Mouse (Mus musculus): ENCODE data around the gene Olah.
"Not testable (repeated sequence)": the region's sequence is repeated elsewhere in the genome, so short reads cannot be mapped to it uniquely, and the experiment has no call there.

Olah gene

GRCm38 (mm10) chr2:3397110-3397509 lies at the start of gene Olah:
Gene Olah (minus strand): TSS chr2:3397210.
- DNase-seq (ENCODE audit: low spot score in 2 of 2) = not testable (repeated sequence)

DNA sequence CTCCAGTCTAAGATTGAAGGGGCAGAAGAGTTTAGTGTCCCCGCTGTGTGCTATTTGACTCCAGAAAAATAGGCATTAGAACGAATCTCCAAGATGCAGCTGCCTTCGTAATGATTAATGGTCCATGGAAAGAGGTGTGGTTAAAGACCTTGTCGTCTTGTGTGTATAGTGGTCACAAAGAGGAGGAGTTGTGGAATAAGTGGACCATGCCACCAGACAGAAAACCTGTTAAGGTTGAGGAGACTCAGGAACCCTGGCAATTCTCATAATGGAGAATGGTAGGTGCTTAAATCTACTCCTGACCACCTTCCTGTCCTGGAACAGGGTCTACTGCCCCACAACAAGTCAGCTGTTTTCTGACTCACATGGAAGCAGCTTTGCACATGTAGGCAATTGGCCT lies 49.0 kb upstream of the Olah start:
- no peak for DNase-seq (ENCODE audit: low spot score in 2 of 2)

GRCm38 (mm10) chr2:3444206-3444605 lies 47.2 kb upstream of the Olah start:
- DNase-seq (ENCODE audit: low spot score in 2 of 2) = no peak

DNA sequence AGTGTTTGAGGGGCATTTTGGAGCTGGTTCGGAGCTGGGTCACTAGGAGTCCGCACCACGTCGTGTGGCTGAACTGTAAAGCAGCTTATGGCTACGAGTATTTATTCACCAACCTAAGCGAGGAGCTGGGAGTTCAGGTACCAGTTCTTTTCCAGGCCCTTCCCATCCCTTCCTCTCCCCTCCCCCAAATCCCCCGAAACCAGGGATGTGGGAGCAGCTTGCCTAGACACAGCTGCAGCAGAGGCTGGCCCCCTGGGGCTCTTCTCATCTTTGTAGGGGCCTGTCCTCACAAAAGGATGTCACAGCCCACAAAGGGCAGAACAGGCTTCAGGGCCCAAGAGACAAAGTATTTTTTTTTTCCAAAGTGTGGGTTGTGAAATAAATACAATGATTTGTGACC lies 40.9 kb upstream of the Olah start:
- no peak for DNase-seq (ENCODE audit: low spot score in 2 of 2)

- no peak for DNase-seq (ENCODE audit: low spot score in 2 of 2)
Observed at GRCm38 (mm10) chr2:3435369-3436061, 38.5 kb upstream of the Olah start.

DNA sequence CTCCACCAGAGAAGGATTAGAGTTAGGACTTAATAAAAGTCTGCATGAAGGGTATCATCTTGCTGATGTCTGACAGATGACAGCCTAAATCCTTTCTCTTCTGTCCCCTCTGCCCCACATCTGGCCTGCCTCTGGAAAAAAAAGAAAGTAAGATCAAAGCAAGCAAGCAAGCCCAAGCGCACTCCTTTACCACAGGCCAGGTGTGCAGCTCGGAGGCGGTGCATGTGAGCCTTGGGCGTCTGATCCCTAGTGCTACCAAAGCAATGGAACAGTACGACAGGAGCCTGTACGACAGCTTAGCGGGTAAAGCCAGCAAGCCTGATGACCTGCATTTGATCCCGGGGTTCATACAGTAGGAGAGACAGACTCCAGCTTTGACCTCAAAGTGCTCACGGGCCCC lies 33.9 kb upstream of the Olah start:
- no peak for DNase-seq (ENCODE audit: low spot score in 2 of 2)

DNA sequence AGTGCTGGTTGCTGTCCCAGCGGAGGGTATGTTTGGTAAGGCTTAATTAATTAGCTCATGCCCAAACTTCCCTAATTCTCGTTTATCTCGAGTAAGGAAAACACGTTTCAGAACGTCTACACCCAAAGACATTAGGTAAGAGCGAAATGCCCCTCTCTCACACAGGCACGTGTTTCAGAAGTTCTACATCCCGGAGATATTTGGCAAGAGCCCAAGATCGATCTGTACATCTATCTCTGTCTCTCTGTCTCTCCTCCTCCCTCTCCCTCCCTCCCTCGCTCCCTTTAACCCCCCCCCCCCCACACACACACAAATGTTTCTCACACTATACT lies 27.5 kb upstream of the Olah start:
- DNase-seq (ENCODE audit: low spot score in 2 of 2) = no peak

GRCm38 (mm10) chr2:3423841-3424578 lies 27.0 kb upstream of the Olah start, which contains the start of gene Dclre1c:
Gene Dclre1c (plus strand): TSS chr2:3424131.
- peak; percentile 86 to 88 for DNase-seq (ENCODE audit: low spot score in 2 of 2)

GRCm38 (mm10) chr2:3422548-3422947 lies 25.5 kb upstream of the Olah start, which contains the start of gene Meig1:
Gene Meig1 (minus strand): TSS chr2:3422648.
- no peak for DNase-seq (ENCODE audit: low spot score in 2 of 2)

DNA sequence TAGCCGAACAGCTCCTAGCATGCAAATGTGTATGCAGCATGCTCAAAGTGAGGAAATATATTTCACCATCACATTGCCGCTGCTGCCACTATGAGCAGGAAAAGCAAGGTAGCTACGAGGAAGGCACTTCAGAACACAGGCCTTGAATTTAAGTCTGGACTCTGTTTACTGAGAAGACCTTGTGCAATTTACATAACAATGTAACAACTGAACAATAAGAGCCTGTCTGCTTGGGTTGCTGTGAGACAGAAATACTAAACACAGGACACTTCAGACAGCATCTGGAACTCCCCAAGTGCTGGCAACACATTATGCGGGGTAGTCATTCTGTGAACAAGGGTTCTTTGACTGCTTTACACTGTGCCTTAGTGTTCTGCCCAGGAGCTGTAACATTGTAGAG lies 23.1 kb upstream of the Olah start:
- no peak for DNase-seq (ENCODE audit: low spot score in 2 of 2)

DNA sequence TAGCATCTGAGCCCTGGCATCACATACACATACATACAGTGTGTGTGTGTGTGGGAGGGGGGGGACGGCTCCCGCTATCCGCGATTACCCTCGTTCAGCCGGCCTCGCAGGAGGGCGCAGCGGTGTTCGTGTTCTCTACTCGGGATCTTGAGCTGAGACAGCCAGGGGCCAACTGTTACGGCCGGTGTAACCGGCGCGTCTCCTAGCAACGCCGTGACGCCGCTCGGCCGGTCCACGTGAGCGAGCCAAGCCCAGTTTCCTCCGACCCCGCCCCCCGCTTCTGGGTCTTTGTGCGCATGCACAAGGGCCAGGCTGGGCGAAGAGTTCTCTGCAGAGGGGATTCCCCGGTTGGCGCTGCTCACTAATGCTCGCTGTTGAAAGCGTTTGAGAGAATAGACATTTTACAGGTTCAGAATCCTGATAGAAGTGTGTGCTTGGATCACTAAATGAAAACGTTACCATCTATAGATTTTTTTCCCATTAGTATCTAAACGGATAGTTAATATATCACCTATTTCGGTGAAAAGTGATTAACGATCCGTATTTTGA lies 21.9 kb upstream of the Olah start:
- peak; percentile 89 to 94 for DNase-seq (ENCODE audit: low spot score in 2 of 2)

- no peak for DNase-seq (ENCODE audit: low spot score in 2 of 2)
Observed at GRCm38 (mm10) chr2:3415676-3416075, 18.7 kb upstream of the Olah start.

DNA sequence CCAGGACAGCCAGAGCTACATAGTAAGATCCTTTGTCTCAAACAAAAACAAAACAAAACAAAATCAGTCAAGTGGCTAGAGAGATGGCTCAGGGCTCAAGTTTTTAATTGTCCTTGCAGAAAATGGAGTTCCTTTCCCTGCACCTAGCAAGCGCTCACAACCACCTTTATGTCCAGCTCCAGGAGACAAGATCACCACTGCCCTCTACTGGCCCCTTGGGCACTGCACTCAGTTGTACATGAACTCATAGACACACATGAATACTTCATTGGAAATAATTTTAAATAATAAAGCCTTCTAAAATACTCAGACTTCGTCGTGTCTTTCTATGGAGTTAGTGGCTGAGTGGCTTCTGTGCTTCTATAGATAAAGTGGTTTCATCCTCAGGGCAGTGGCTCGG lies 17.2 kb upstream of the Olah start:
- peak; percentile 42 to 64 for DNase-seq (ENCODE audit: low spot score in 2 of 2)

GRCm38 (mm10) chr2:3407756-3408155 lies 10.7 kb upstream of the Olah start:
- DNase-seq (ENCODE audit: low spot score in 2 of 2) = no peak

DNA sequence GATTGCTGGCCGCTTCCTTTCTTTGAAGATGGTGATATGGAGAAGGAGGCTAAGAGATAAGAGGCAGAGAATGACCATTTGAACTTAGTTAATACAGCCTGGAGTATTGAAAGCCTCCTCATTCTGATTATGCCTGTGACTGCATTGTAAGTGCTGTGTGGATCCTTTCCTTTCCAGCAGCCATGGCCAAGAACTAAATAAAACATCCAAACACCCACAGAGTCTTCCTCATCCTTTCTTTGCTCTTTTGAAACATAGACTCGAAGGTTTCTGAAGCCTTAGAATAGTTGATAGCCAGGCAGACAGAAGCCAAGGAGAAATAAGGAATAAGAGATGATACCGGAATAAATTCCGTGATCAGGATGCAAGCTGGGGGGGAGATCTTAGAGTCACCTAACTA lies 9.0 kb upstream of the Olah start:
- no peak for DNase-seq (ENCODE audit: low spot score in 2 of 2)

DNA sequence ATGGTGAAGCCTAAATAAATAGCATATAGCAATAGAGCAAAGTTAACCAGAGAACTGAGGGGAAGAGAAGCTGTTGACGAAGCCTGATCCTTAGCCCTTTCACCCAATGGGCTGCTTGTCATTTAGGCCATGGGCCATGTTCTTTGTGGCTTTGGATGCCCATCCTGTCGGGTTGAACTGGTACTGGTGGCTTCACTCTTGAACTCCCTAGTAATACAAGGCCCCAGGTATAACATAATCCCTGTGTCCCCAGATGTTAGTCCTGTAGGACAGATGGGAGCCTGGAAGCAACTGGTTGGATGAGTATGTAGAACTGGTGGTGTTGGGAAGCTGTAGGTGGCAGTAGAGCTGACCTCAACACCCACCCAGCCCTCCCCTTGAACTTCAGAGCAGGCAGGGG lies 5.1 kb downstream of the Olah start:
- DNase-seq (ENCODE audit: low spot score in 2 of 2) = no peak

GRCm38 (mm10) chr2:3387105-3387860 lies 9.7 kb downstream of the Olah start:
- no peak for DNase-seq (ENCODE audit: low spot score in 2 of 2)

- no peak for DNase-seq (ENCODE audit: low spot score in 2 of 2)
Observed at GRCm38 (mm10) chr2:3365127-3365526, 31.9 kb downstream of the Olah start.

DNA sequence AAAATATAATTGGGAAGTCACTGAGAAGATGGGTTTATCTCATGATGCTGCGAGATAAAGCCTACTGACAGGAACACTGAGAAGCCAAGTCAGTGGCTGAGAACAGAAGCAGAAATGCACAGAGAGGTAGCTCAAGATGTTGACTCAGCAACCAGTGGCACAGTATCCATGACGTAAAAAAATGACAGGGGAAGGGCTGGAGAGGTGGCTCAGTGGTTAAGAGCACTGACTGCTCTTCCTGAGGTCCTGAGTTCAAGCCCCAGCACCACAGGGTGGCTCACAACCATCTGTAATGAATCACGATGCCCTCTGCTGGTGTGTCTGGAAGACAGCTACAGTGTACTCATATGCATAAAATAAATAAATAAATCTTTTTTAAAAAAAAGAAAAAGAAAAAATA lies 35.9 kb downstream of the Olah start:
- no peak for DNase-seq (ENCODE audit: low spot score in 2 of 2)

DNA sequence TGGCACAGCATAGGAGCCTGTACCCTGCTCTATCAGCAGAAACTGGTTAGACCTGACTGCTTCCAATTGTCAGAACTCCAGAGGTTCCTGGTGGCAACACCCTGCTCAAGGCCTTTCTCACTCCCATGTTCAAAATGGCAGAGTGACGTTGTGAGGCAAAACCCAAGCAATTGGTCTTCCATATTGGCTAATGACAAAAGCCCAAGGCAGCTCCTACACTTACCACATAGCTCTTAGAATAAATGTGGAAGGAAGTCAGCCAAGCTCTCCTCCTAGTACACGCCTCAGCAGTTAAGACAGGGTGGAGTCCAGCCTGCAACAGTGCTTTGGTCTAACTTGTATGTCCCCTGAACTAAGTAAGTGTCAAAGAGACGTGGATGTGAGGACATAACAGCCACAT lies 39.1 kb downstream of the Olah start:
- DNase-seq (ENCODE audit: low spot score in 2 of 2) = no peak

DNA sequence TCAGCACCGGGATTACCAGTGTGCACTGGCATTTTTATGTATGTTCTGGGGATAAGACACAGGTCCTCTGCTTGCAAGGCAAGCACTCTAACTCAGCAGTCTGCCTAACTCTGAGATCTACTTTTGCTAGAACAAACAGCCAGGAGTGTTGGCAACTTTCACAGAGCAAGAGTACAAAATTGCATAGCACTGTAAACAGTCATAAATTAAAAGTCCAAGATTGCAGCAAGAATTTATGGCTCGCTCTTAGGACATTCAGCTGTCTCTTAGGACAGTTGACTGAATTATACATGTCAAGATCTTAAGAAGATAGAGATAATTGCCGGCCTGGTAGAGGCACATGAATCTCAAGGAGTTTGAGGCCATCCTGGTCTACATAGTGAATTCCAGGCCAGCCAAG lies 40.7 kb downstream of the Olah start:
- no peak for DNase-seq (ENCODE audit: low spot score in 2 of 2)

- DNase-seq (ENCODE audit: low spot score in 2 of 2) = no peak
Observed at GRCm38 (mm10) chr2:3355793-3356192, 41.2 kb downstream of the Olah start.

Data from frontal cortex, postnatal 14 days (tissue).